Mouse (Mus musculus) lung, postnatal 10 days (tissue): ENCODE measurements around the gene Perm1.
A peak's percentile ranks its signal among the peaks of the same experiment; 100 is the strongest.

Experiments
- DNase-seq: peaks from one replicate; pipeline ENCODE4 v3.0.0; 2021

The Perm1 gene

GRCm38 (mm10) chr4:156215649-156216048 is at the start of gene Perm1:
Gene Perm1, plus strand, starts transcription at chr4:156215868.
- DNase-seq, result peak; percentile 52

- no peak for DNase-seq
Measured at GRCm38 (mm10) chr4:156166477-156166876, 49.2 kb upstream of the Perm1 start.

- no peak for DNase-seq
Measured at GRCm38 (mm10) chr4:156168611-156169010, 47.1 kb upstream of the Perm1 start.

GRCm38 (mm10) chr4:156169129-156169528 is 46.5 kb upstream of the Perm1 start:
- DNase-seq, result no peak

- DNase-seq, result no peak
Measured at GRCm38 (mm10) chr4:156171828-156172227, 43.8 kb upstream of the Perm1 start.

- DNase-seq, result no peak
Measured at GRCm38 (mm10) chr4:156177630-156178029, 38.0 kb upstream of the Perm1 start.

- DNase-seq, result no peak
Measured at GRCm38 (mm10) chr4:156183747-156184146, 31.9 kb upstream of the Perm1 start.

- DNase-seq, result peak; percentile 62
Measured at GRCm38 (mm10) chr4:156184291-156184954, 31.2 kb upstream of the Perm1 start.

GRCm38 (mm10) chr4:156185456-156185949 is 30.2 kb upstream of the Perm1 start:
- no peak for DNase-seq

GRCm38 (mm10) chr4:156185950-156186850 is 29.5 kb upstream of the Perm1 start:
- peak; percentile 56 for DNase-seq

- DNase-seq, result no peak
Measured at GRCm38 (mm10) chr4:156188162-156188810, 27.4 kb upstream of the Perm1 start.

GRCm38 (mm10) chr4:156188811-156189323 is 26.8 kb upstream of the Perm1 start:
- peak; percentile 68 for DNase-seq

GRCm38 (mm10) chr4:156192421-156193199 is 23.1 kb upstream of the Perm1 start:
- peak; percentile 74 for DNase-seq

GRCm38 (mm10) chr4:156193200-156193590 is 22.5 kb upstream of the Perm1 start:
- DNase-seq, result peak; percentile 60

GRCm38 (mm10) chr4:156193906-156194305 is 21.8 kb upstream of the Perm1 start:
- DNase-seq, result no peak

- DNase-seq, result no peak
Measured at GRCm38 (mm10) chr4:156194346-156194745, 21.3 kb upstream of the Perm1 start.

- DNase-seq, result peak; percentile 90
Measured at GRCm38 (mm10) chr4:156195927-156196870, 19.5 kb upstream of the Perm1 start.

GRCm38 (mm10) chr4:156197131-156197828 is 18.4 kb upstream of the Perm1 start, which contains the start of gene Agrn:
Gene Agrn, minus strand, starts transcription at chr4:156197488.
- DNase-seq, result peak; percentile 76

GRCm38 (mm10) chr4:156197829-156198205 is 17.9 kb upstream of the Perm1 start:
- peak; percentile 97 for DNase-seq
